Mouse (Mus musculus) liver, postnatal 0 days (tissue): ENCODE data around the gene Wdfy2. TPM values are rescaled to one million over a fixed set of nuclear protein-coding genes. Genes with fewer than 3 reads are reported as not detected.
A peak's percentile ranks its signal among the peaks of the same experiment; 100 is the strongest.

Source experiments
- ATAC-seq: fragments of 200-750 bp; cut with Nextera tagmentation; 2 replicates; pipeline ENCODE4 v1.8.0; 2017; ENCODE audit warnings: mild to moderate bottlenecking, moderate library complexity
- DNase-seq: peaks from one replicate; pipeline ENCODE4 v3.0.0-alpha.2; 2016
- H3K27ac ChIP-seq: fragments of 300-500 bp; sonication (generic); 2 replicates; pipeline ENCODE4 v1.5.1; 2014; ENCODE audit warnings: antibody characterized with exemption, moderate library complexity, mild to moderate bottlenecking, low read depth
- H3K27me3 ChIP-seq: fragments of 300-500 bp; sonication (generic); 2 replicates; pipeline ENCODE4 v1.6.1; 2014; ENCODE audit warnings: low read length, control low read depth, mixed read lengths; ENCODE audit not compliant: insufficient read depth
- H3K36me3 ChIP-seq: fragments of 300-500 bp; sonication (generic); replicated peaks from 2 replicates; pipeline ENCODE4 v1.6.1; 2014; ENCODE audit warnings: mild to moderate bottlenecking, control low read depth, low read length, moderate library complexity, mixed read lengths; ENCODE audit not compliant: insufficient read depth
- H3K4me1 ChIP-seq: fragments of 300-500 bp; sonication (generic); 2 replicates; pipeline ENCODE4 v1.6.1; 2014; ENCODE audit warnings: antibody characterized with exemption, mild to moderate bottlenecking, control low read depth; ENCODE audit not compliant: insufficient read depth
- H3K4me2 ChIP-seq: fragments of 300-500 bp; sonication (generic); 2 replicates; pipeline ENCODE4 v1.6.1; 2014; ENCODE audit warnings: low read depth, mild to moderate bottlenecking, low read length, moderate library complexity, mixed read lengths
- H3K4me3 ChIP-seq: fragments of 300-500 bp; sonication (generic); 2 replicates; pipeline ENCODE4 v1.5.1; 2014; ENCODE audit warnings: low read depth, low read length
- H3K9ac ChIP-seq: fragments of 300-500 bp; sonication (generic); replicated peaks from 2 replicates; pipeline ENCODE4 v1.6.1; 2014; ENCODE audit warnings: mild to moderate bottlenecking, moderate library complexity
- H3K9me3 ChIP-seq: fragments of 300-500 bp; sonication (generic); 2 replicates; pipeline ENCODE4 v1.6.1; 2016; ENCODE audit warnings: mild to moderate bottlenecking, control low read depth, low read length, mixed read lengths
- CTCF ChIP-seq: sonication (generic); IDR thresholded peaks from 2 replicates; pipeline ENCODE4 v1.5.1; 2016; ENCODE audit warnings: antibody characterized with exemption, low read depth
- EP300 ChIP-seq: IDR thresholded peaks from 2 replicates; pipeline ENCODE4 v1.6.1; 2016; ENCODE audit warnings: antibody characterized with exemption, low read depth, mild to moderate bottlenecking
- WGBS: fragments of 180-500 bp; shearing (Covaris S2); extraction: QIAGEN DNeasy Blood & Tissue Kit; methylation state at CpG from one replicate; pipeline ENCODE4 v1.1.7; 2014; ENCODE audit not compliant: insufficient replicate concordance; 5-methylcytosine and 5-hydroxymethylcytosine counted together
- polyA plus RNA-seq: library from polyadenylated mRNA; unstranded; fragments of >200 nt; fragmentation: Nextera tagmentation; extraction: Ambion mirVana; gene quantifications from 2 replicates; pipeline ENCODE4 v1.2.1, GENCODE M21; 2015

Wdfy2 gene
- polyA plus RNA-seq, 1 experiment from 2014 or later: 2.0 TPM

DNA sequence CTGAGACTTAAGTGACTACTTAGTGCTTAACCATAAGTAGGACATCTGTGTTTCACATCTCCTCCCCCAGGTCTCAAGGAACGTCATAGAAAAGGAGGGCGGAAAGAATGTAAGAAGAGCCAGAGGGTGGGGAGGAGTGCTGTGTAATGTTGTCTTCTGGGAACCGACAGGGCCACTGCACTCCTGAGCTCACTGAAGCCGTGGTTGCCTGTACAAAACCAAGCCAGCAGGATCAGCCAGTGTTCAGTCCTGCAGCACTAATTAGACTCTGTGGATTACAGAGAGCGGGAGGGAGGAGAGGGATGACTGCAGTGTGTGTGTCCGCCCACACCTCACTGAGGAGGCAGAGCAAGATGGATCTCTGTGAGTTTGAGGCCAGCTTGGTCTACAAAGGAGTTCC, 13.5 kb downstream of the Wdfy2 start:
- Histone ChIP-seq H3K27me3 (no peaks in the 10 kb centered on the region), H3K36me3 (no peaks in the 10 kb centered on the region), H3K4me2 (no peak overlapping the region), H3K9ac (no peak overlapping the region), H3K9me3 (no peaks in the 10 kb centered on the region; the same call in 1 of the 2 replicates), H3K4me1 (peaks cover 3% of the 10 kb centered on the region), H3K27ac (no peak overlapping the region), H3K4me3 (no peak overlapping the region)
- WGBS: 79% methylated on average over 6 of the region's 6 CpGs
- TF ChIP-seq CTCF: no peak
- no peak for TF ChIP-seq EP300
- DNase-seq: no peak
- no peak for ATAC-seq

DNA sequence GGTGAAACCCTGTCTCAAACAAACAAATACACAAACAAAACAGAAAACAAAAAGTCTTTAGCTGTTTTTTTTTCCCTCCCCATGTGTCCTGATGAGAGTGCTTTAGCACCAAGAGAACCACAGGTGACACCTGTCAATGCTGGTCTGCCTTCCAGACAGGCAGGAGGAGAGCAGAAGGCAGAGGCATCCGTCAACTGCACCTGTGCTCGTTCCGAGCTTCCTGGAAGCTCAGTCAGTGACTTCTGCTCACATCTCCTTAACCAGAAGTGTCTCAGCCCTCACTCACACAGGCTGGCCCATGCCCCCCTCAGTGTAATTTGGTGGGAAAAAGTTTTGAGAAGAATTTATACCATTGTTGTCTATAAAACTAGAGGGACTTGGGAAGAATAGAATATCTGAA, 15.4 kb downstream of the Wdfy2 start:
- ATAC-seq (no peak), DNase-seq (no peak)
- Histone ChIP-seq H3K36me3 (no peaks in the 10 kb centered on the region), H3K27me3 (no peaks in the 10 kb centered on the region), H3K9ac (no peak overlapping the region), H3K27ac (no peak overlapping the region), H3K4me2 (no peak overlapping the region), H3K9me3 (no peaks in the 10 kb centered on the region; the same call in 1 of the 2 replicates), H3K4me3 (no peak overlapping the region), H3K4me1 (peaks cover 3% of the 10 kb centered on the region)
- WGBS: 65% methylated on average over 3 of the region's 3 CpGs
- TF ChIP-seq EP300 (no peak), CTCF (no peak)

DNA sequence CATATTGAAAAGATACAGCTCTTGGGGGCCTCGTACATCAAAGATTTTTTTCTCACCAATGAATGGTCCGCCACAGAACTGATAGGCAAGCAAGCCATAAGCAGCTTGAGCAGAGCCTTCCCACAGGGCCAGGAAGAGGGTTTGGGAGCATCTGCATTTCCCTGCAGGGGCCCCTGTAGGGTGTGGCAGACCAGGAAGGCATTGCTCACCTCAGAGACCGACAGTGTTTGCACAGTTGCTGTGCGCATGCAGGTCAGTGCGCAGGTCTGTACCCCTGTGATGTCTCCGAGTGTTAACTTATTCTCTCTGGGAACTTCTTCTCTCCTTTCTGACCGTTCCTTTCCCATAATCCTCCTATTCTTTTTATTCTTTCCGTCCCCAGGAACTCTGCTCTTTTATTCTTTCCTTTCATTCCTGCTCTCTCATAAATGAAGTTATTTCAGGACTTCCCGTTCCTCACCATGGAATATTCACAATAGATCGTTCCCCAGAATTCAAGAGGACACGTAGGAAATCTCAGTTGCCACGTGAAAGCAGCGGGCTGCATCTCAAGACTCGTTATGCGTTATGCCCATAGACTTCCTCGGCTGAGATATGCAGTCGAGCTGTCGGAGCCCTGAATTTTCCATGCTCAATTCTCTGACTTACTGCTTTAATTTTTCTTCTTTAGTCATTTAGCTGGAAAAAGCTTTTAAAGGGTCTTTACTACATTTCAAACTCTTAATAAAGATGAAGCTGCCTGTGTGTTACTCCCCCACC, 17.8 kb downstream of the Wdfy2 start:
- Histone ChIP-seq H3K36me3 (no peaks in the 10 kb centered on the region), H3K27ac (peak overlapping the region; percentile 29; the same call in 1 of the 2 replicates), H3K9ac (no peak overlapping the region), H3K4me3 (no peak overlapping the region), H3K27me3 (no peaks in the 10 kb centered on the region), H3K4me2 (no peak overlapping the region), H3K4me1 (peaks cover 5% of the 10 kb centered on the region), H3K9me3 (no peaks in the 10 kb centered on the region)
- no peak for ATAC-seq
- WGBS: 74% methylated on average over 18 of the region's 18 CpGs
- TF ChIP-seq CTCF (no peak), EP300 (no peak)
- no peak for DNase-seq

DNA sequence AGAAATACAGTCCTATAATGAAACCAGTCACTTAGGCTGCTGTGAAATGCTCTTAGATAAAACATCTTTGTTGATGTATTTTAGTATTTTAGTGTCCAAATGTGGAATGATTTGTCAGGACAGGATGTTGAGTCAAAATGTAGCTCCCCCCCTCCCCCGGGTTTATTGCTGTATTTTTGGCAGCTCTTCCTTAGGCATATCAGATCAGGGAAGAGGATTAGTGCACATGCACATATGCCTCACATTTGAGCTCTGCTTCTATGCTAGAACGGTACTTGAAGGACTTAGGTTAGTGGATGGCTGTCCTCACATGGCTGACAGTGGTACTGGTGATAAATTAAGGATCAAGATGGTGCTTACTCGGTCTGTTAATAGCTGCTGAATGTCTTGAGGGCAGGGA, 18.4 kb downstream of the Wdfy2 start:
- no peaks in the 10 kb centered on the region for H3K9me3 ChIP-seq
- no peak overlapping the region for H3K4me3 ChIP-seq
- no peaks in the 10 kb centered on the region for H3K36me3 ChIP-seq
- H3K4me2 ChIP-seq: no peak overlapping the region
- ATAC-seq (no peak), DNase-seq (no peak)
- no peak overlapping the region for H3K9ac ChIP-seq
- WGBS: 66% methylated on average over 3 of the region's 3 CpGs
- TF ChIP-seq EP300 (no peak), CTCF (no peak)
- H3K27me3 ChIP-seq: no peaks in the 10 kb centered on the region
- peak overlapping the region; percentile 29; the same call in 1 of the 2 replicates for H3K27ac ChIP-seq
- H3K4me1 ChIP-seq: peaks cover 5% of the 10 kb centered on the region

DNA sequence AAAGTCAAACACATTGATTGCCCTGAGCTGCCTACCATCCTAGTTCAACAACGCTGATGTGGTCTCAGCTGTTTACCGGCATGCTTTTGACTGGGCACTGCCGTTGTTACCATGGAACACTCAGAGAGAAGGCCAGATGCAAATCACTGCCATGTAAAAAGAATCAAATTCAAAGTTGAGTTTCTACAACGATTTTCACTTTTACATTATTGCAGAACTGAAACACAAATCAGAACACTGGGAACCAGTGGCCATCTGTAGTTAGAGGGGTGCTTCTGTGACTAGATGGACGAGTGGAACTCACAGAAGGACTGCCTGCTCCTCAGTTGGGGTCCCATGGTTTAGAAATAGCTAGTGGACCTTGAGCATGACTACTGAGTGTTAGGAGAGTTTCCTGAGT, 19.0 kb downstream of the Wdfy2 start:
- no peaks in the 10 kb centered on the region for H3K27me3 ChIP-seq
- ATAC-seq (no peak), DNase-seq (no peak)
- H3K9ac ChIP-seq: no peak overlapping the region
- no peak overlapping the region for H3K27ac ChIP-seq
- 69% methylated on average over 5 of the region's 5 CpGs for WGBS
- peaks cover 5% of the 10 kb centered on the region for H3K4me1 ChIP-seq
- H3K9me3 ChIP-seq: no peaks in the 10 kb centered on the region
- H3K4me3 ChIP-seq: no peak overlapping the region
- H3K4me2 ChIP-seq: no peak overlapping the region
- H3K36me3 ChIP-seq: no peaks in the 10 kb centered on the region
- TF ChIP-seq CTCF (no peak), EP300 (no peak)

DNA sequence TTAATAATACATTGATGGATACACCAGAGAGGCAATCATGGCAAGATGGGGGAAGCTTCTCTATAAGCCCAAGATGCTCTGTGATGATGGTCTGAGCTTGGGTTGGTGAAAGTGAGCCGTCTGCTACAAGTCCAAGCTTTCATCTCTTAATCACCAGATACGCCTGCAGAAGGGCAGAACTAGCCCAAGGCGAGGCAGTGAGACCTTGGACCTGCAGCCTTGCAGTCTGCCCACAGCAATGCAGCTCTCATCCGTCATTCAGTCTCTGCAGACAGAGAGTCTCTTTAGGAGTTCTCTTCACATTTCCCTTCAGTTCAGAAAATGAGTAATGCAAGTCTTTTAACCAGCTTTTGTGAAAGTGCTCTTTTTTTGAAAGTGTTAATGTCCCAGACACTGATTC, 20.4 kb downstream of the Wdfy2 start:
- H3K4me1 ChIP-seq: 0 out of 2 replicates have a peak, but pooled peaks cover 2% of the 10 kb centered on the region
- 64% methylated on average over 4 of the region's 4 CpGs for WGBS
- H3K27me3 ChIP-seq: no peaks in the 10 kb centered on the region
- DNase-seq (no peak), ATAC-seq (no peak)
- no peak overlapping the region for H3K4me3 ChIP-seq
- H3K27ac ChIP-seq: peak overlapping the region; percentile 34; the same call in 1 of the 2 replicates
- H3K36me3 ChIP-seq: no peaks in the 10 kb centered on the region
- no peak overlapping the region for H3K9ac ChIP-seq
- H3K4me2 ChIP-seq: no peak overlapping the region
- H3K9me3 ChIP-seq: no peaks in the 10 kb centered on the region
- TF ChIP-seq CTCF: no peak
- no peak for TF ChIP-seq EP300
